Mouse (Mus musculus): ENCODE measurements around the gene Scp2.

GRCm38 (mm10) chr4:108161936-108162335, 17.1 kb upstream of the Scp2 start:
- TF ChIP-seq CTCF (IDR thresholded peaks at IDR 0.05; ENCODE audit: low read depth, low read length) (no peak), POLR2A (IDR thresholded peaks at IDR 0.05; ENCODE audit: extremely low read depth, insufficient read depth, low read length) (no peak)
